Mouse (Mus musculus) liver, adult 2 months (tissue): ENCODE results near the gene Nfkbib.

Source experiments
- CTCF ChIP-seq: fragments of 200-500 bp; IDR thresholded peaks from 2 replicates; pipeline ENCODE4 v1.5.1; 2011; ENCODE audit warnings: low read depth, low read length, control low read depth
- POLR2A ChIP-seq: fragments of 200-500 bp; IDR thresholded peaks from 2 replicates; pipeline ENCODE4 v1.6.1; 2011; ENCODE audit warnings: low read length, control low read depth; ENCODE audit not compliant: insufficient read depth; ENCODE audit errors: extremely low read depth

DNA sequence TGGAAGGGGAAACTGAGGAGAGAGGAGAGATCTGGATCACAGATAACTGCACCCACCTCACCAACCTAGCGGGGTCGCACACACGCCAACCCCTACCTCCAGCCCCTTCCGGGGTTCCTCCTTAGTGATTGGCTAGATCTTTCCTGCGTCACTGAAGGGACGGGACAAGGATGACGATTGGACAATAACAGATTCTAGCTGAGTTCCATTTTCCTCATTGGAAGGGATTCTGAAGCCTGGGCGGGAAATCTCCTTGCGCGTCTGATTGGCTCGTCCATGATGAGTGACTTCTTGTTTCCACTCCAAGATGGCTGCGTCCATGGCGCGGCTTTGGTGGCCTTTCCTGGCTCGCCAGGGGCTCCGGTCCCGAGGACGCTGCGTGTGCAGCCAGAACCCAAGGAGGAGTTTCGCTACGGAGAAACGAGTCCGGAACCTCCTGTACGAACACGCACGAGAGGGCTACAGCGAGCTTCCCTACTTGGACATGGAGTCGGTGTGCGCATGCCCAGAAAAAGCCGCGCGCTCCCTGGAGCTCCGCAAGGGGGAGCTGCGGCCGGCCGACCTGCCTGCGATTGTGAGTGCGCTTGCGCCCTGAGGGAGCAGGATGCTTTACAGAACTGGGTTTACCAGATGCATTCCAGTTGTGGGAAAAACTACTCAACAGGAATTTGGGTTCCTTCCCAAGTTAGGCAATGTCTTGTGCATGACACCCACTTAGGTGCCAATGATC, 25.4 kb downstream of the Nfkbib start, which contains the start of the genes Mrps12 and Sars2:
- TF ChIP-seq CTCF (peak; percentile 84), POLR2A (peak; percentile 62; the same call in 1 of the 2 replicates)
